Mouse (Mus musculus): Measurements from ENCODE around the gene Auts2. TPM values are rescaled to one million over a fixed set of nuclear protein-coding genes. Genes with fewer than 3 reads are reported as not detected.

Gene Auts2
- polyA plus RNA-seq, 1 experiment from 2014 or later, result 1.0 TPM

DNA sequence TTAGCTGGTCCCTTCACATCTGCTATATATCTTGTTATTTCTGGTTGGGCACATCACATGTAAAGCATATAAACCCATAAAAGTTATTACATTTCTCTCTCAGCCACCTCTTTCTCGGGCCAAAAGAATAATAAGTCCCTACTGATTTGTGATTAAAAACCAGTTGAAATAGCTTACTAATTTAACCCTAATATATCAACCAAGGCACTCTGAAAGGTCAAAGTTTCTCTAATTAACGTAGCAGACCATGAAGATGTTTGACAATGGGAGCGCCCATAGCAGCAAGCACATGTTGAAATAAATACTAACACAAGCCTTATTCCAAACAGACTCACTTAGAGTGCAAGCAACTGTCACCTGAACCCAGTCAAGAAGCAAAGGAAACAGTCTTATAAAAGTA lies 61.7 kb downstream of the Auts2 start:
- Histone ChIP-seq H3K4me3 (ENCODE audit: low read depth, low read length) (no peak overlapping the region), H3K27me3 (ENCODE audit: insufficient read depth, low read length) (no peaks in the 10 kb centered on the region), H3K9ac (replicated peaks) (no peak overlapping the region), H3K9me3 (ENCODE audit: low read length) (no peaks in the 10 kb centered on the region), H3K36me3 (replicated peaks; ENCODE audit: insufficient read depth, low read length) (no peaks in the 10 kb centered on the region), H3K4me1 (ENCODE audit: insufficient read depth) (0 out of 2 replicates have a peak, but pooled peaks cover 3% of the 10 kb centered on the region), H3K4me2 (ENCODE audit: low read depth, low read length) (no peak overlapping the region), H3K27ac (ENCODE audit: low read depth) (no peak overlapping the region)
- 75% methylated on average over 3 of the region's 3 CpGs for WGBS (ENCODE audit: insufficient replicate concordance)
- TF ChIP-seq CTCF (IDR thresholded peaks at IDR 0.05; ENCODE audit: low read depth) (no peak), EP300 (IDR thresholded peaks at IDR 0.05; ENCODE audit: low read depth) (no peak)
- no peak for DNase-seq
- no peak for ATAC-seq

DNA sequence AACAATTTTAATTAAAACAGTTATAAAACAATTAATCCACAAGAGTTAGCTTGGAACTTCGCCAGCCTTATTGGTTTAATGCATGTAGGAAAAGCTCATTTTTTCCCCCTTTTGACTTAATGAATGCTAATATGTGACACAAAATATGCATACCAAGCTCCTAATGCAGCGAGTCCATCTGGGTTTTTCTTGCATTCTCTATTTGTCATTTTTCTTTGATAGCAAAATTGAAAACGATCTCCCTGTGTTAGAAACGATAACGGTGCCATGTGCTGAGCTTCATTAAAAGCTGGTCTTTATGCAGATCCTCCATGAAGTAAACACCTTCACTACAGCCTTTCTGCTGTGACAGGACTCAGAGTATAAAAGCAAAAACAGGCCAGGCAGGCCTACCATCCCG lies 62.7 kb downstream of the Auts2 start:
- Histone ChIP-seq H3K9ac (replicated peaks) (no peak overlapping the region), H3K4me1 (ENCODE audit: insufficient read depth) (0 out of 2 replicates have a peak, but pooled peaks cover 3% of the 10 kb centered on the region), H3K4me3 (ENCODE audit: low read depth, low read length) (no peak overlapping the region), H3K27ac (ENCODE audit: low read depth) (no peak overlapping the region), H3K27me3 (ENCODE audit: insufficient read depth, low read length) (no peaks in the 10 kb centered on the region), H3K4me2 (ENCODE audit: low read depth, low read length) (no peak overlapping the region), H3K36me3 (replicated peaks; ENCODE audit: insufficient read depth, low read length) (no peaks in the 10 kb centered on the region), H3K9me3 (ENCODE audit: low read length) (no peaks in the 10 kb centered on the region)
- ATAC-seq (no peak), DNase-seq (no peak)
- WGBS (ENCODE audit: insufficient replicate concordance), result 78% methylated on average over 6 of the region's 6 CpGs
- TF ChIP-seq CTCF (IDR thresholded peaks at IDR 0.05; ENCODE audit: low read depth), result no peak
- TF ChIP-seq EP300 (IDR thresholded peaks at IDR 0.05; ENCODE audit: low read depth), result no peak

DNA sequence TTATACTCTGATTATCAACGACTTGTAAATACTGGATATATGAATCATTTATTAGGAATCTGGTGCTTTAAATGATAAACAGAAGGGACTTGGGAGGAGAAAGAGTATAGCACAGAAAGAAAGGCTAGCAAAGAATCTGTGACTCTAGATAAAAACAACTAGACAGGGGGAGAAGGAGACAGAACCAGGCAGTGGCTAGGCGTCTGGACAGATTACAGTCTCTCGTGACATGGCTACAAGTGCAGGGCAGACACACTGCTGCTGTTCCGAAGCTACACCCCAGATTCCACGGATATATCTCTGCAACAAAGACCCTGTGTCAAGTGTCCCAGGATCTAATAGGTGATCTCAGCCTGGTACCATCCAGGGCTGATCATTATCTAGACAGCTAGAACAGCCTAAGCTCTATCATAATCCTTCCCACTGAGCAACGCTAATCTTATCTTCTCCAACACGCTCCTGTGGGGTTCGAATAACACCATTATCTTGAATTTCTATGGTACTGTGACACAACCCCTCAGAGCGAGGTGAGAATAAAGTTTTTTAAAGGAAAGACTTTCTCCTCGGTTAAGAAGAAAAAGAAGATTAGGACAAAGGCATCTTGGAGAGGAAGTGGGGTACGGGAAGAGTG lies 63.8 kb downstream of the Auts2 start:
- H3K36me3 ChIP-seq (replicated peaks; ENCODE audit: insufficient read depth, low read length), result no peaks in the 10 kb centered on the region
- H3K4me3 ChIP-seq (ENCODE audit: low read depth, low read length), result no peak overlapping the region
- H3K27me3 ChIP-seq (ENCODE audit: insufficient read depth, low read length), result no peaks in the 10 kb centered on the region
- H3K9ac ChIP-seq (replicated peaks), result no peak overlapping the region
- no peaks in the 10 kb centered on the region for H3K4me1 ChIP-seq (ENCODE audit: insufficient read depth)
- no peak for ATAC-seq
- no peaks in the 10 kb centered on the region for H3K9me3 ChIP-seq (ENCODE audit: low read length)
- H3K4me2 ChIP-seq (ENCODE audit: low read depth, low read length), result no peak overlapping the region
- no peak overlapping the region for H3K27ac ChIP-seq (ENCODE audit: low read depth)
- TF ChIP-seq EP300 (IDR thresholded peaks at IDR 0.05; ENCODE audit: low read depth), result no peak
- TF ChIP-seq CTCF (IDR thresholded peaks at IDR 0.05; ENCODE audit: low read depth), result no peak
- 38% methylated on average over 11 of the region's 11 CpGs for WGBS (ENCODE audit: insufficient replicate concordance)
- no peak for DNase-seq

DNA sequence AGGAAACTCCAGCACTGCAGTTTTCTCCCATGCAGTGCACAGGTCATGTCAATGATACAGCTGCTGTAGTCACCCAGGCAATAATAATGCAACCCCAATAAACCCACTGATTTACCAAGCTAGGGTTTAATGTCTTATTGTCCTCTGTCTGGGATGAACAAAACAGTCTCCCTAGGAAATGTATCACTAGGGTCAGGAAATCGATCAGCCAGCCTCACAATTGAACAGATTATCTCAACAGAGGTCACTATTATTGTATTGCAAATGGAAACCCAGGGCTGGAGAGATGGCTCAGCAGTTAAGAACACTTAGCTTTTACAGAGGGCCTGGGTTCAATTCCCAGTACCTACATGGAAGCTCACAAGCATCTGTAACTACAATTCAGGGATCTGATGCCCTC lies 65.6 kb downstream of the Auts2 start:
- TF ChIP-seq CTCF (IDR thresholded peaks at IDR 0.05; ENCODE audit: low read depth), result no peak
- TF ChIP-seq EP300 (IDR thresholded peaks at IDR 0.05; ENCODE audit: low read depth), result no peak
- no peak overlapping the region for H3K27ac ChIP-seq (ENCODE audit: low read depth)
- ATAC-seq (no peak), DNase-seq (no peak)
- no peaks in the 10 kb centered on the region for H3K4me1 ChIP-seq (ENCODE audit: insufficient read depth)
- no peak overlapping the region for H3K4me3 ChIP-seq (ENCODE audit: low read depth, low read length)
- no peak overlapping the region for H3K9ac ChIP-seq (replicated peaks)
- H3K27me3 ChIP-seq (ENCODE audit: insufficient read depth, low read length), result no peaks in the 10 kb centered on the region
- H3K9me3 ChIP-seq (ENCODE audit: low read length), result no peaks in the 10 kb centered on the region
- 64% methylated on average over 1 of the region's 1 CpGs for WGBS (ENCODE audit: insufficient replicate concordance)
- H3K36me3 ChIP-seq (replicated peaks; ENCODE audit: insufficient read depth, low read length), result no peaks in the 10 kb centered on the region
- no peak overlapping the region for H3K4me2 ChIP-seq (ENCODE audit: low read depth, low read length)

DNA sequence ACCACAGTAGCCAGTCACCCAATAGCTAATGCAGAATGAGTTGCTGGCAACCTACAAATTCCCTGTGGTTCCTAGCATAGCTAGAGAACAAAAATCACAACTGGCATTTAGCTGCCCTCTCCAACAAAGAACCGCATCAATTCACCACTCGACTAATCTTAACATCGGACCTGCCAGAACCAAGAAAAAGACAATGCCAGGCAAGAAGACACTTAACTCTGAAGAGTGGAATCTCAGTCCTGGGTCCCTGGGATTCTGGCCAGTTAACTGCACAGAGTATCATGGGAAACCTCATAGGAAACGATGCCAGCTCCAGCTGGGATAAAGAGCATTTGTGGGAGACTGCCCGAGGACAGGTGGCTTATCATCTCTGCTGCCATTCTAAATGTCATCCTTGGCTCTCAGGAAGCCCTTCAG lies 70.2 kb downstream of the Auts2 start:
- Histone ChIP-seq H3K9me3 (ENCODE audit: low read length) (no peaks in the 10 kb centered on the region), H3K27me3 (ENCODE audit: insufficient read depth, low read length) (no peaks in the 10 kb centered on the region), H3K4me2 (ENCODE audit: low read depth, low read length) (no peak overlapping the region), H3K27ac (ENCODE audit: low read depth) (no peak overlapping the region), H3K9ac (replicated peaks) (no peak overlapping the region), H3K36me3 (replicated peaks; ENCODE audit: insufficient read depth, low read length) (no peaks in the 10 kb centered on the region), H3K4me3 (ENCODE audit: low read depth, low read length) (no peak overlapping the region), H3K4me1 (ENCODE audit: insufficient read depth) (no peaks in the 10 kb centered on the region)
- TF ChIP-seq EP300 (IDR thresholded peaks at IDR 0.05; ENCODE audit: low read depth) (no peak), CTCF (IDR thresholded peaks at IDR 0.05; ENCODE audit: low read depth) (no peak)
- no peak for ATAC-seq
- DNase-seq, result no peak
- 80% methylated on average over 5 of the region's 5 CpGs for WGBS (ENCODE audit: insufficient replicate concordance)

DNA sequence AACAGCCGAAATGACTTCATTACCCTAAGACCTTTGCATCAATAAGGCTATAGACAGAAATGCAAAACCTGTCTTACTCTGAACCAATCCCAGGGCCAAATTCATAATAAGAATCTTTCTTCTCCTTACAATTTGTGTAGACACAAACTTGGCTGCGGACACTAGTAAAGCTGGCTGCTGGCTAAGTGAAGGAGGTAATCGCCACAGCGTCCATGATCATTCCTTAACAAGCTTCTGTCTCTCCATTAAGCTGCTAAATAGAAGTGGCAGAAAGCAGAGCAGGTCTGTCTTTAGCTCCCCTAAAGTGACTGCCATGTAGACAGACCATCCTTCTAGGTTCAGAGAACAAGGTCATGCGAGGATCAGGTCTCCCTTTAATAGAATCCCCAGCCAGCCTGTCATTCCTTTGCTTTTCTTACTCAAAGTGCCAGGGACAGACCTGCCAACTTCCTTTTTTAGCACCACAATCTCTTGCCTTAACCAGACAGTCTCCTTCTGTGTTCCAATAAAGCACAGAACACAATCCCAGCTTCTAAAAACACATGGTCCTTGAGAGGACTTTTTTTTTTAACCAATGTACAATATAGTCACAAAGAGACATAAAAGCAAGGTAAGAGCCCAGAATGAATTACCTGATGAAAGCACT lies 70.8 kb downstream of the Auts2 start:
- H3K27me3 ChIP-seq (ENCODE audit: insufficient read depth, low read length), result no peaks in the 10 kb centered on the region
- H3K9ac ChIP-seq (replicated peaks), result no peak overlapping the region
- 81% methylated on average over 5 of the region's 5 CpGs for WGBS (ENCODE audit: insufficient replicate concordance)
- DNase-seq, result no peak
- TF ChIP-seq CTCF (IDR thresholded peaks at IDR 0.05; ENCODE audit: low read depth), result no peak
- no peak for TF ChIP-seq EP300 (IDR thresholded peaks at IDR 0.05; ENCODE audit: low read depth)
- H3K4me1 ChIP-seq (ENCODE audit: insufficient read depth), result peaks cover 2% of the 10 kb centered on the region; the same call in 1 of the 2 replicates
- ATAC-seq, result no peak
- H3K36me3 ChIP-seq (replicated peaks; ENCODE audit: insufficient read depth, low read length), result no peaks in the 10 kb centered on the region
- H3K4me2 ChIP-seq (ENCODE audit: low read depth, low read length), result no peak overlapping the region
- H3K9me3 ChIP-seq (ENCODE audit: low read length), result no peaks in the 10 kb centered on the region
- no peak overlapping the region for H3K4me3 ChIP-seq (ENCODE audit: low read depth, low read length)
- no peak overlapping the region for H3K27ac ChIP-seq (ENCODE audit: low read depth)
